Mouse (Mus musculus): ENCODE measurements around the gene Ctnna2. TPM values are rescaled to one million over a fixed set of nuclear protein-coding genes. Genes with fewer than 3 reads are reported as not detected.

Ctnna2 gene
- polyA plus RNA-seq, 1 experiment from 2014 or later = 0.32 TPM

GRCm38 (mm10) chr6:77188628-77189027, 790.9 kb downstream of the Ctnna2 start:
- 53% methylated on average over 2 of the region's 2 CpGs for WGBS
- Histone ChIP-seq H3K4me1 (ENCODE audit: control insufficient read depth, insufficient read depth, low read length) (no peaks in the 10 kb centered on the region), H3K36me3 (ENCODE audit: control insufficient read depth, insufficient read depth, low read length) (no peaks in the 10 kb centered on the region), H3K4me3 (ENCODE audit: low read length) (no peak overlapping the region), H3K9ac (ENCODE audit: low read depth, low read length) (no peak overlapping the region), H3K9me3 (ENCODE audit: control insufficient read depth, low read length) (no peaks in the 10 kb centered on the region), H3K27ac (ENCODE audit: low read depth, low read length) (no peak overlapping the region), H3K27me3 (ENCODE audit: control insufficient read depth, insufficient read depth, low read length) (no peaks in the 10 kb centered on the region), H3K4me2 (replicated peaks; ENCODE audit: low read depth, low read length) (no peak overlapping the region)
- ATAC-seq (ENCODE audit: low FRiP score, low TSS enrichment) = peak; percentile 68; the same call in 1 of the 2 replicates

GRCm38 (mm10) chr6:77185751-77186150, 793.7 kb downstream of the Ctnna2 start:
- H3K9ac ChIP-seq (ENCODE audit: low read depth, low read length) = no peak overlapping the region
- no peak overlapping the region for H3K4me2 ChIP-seq (replicated peaks; ENCODE audit: low read depth, low read length)
- H3K36me3 ChIP-seq (ENCODE audit: control insufficient read depth, insufficient read depth, low read length) = no peaks in the 10 kb centered on the region
- H3K27ac ChIP-seq (ENCODE audit: low read depth, low read length) = no peak overlapping the region
- H3K27me3 ChIP-seq (ENCODE audit: control insufficient read depth, insufficient read depth, low read length) = no peaks in the 10 kb centered on the region
- H3K4me3 ChIP-seq (ENCODE audit: low read length) = no peak overlapping the region
- WGBS = 86% methylated on average over 4 of the region's 4 CpGs
- ATAC-seq (ENCODE audit: low FRiP score, low TSS enrichment) = no peak
- no peaks in the 10 kb centered on the region for H3K9me3 ChIP-seq (ENCODE audit: control insufficient read depth, low read length)
- H3K4me1 ChIP-seq (ENCODE audit: control insufficient read depth, insufficient read depth, low read length) = no peaks in the 10 kb centered on the region

DNA sequence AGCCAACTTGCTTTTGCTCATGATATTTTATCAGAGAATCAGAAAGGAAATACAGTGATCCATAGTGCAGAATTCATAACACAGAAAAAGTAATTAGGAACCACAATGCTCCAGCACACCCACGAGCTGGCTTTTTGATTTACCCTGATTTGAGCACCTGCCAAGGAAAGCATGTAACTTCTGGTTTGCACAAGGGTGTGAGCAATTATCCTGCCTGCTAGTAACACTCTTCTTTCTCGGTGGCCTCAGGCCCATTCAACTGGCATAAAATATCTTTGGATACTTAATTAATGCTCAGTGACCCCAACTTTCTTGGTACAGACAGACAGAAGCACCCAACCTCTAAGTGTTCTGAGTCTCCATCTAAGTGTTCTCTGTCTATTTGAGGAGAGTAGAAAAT, 794.6 kb downstream of the Ctnna2 start:
- no peaks in the 10 kb centered on the region for H3K9me3 ChIP-seq (ENCODE audit: control insufficient read depth, low read length)
- no peak overlapping the region for H3K27ac ChIP-seq (ENCODE audit: low read depth, low read length)
- H3K9ac ChIP-seq (ENCODE audit: low read depth, low read length) = no peak overlapping the region
- H3K4me2 ChIP-seq (replicated peaks; ENCODE audit: low read depth, low read length) = no peak overlapping the region
- no peaks in the 10 kb centered on the region for H3K27me3 ChIP-seq (ENCODE audit: control insufficient read depth, insufficient read depth, low read length)
- no peak overlapping the region for H3K4me3 ChIP-seq (ENCODE audit: low read length)
- 35% methylated on average over 2 of the region's 2 CpGs for WGBS
- ATAC-seq (ENCODE audit: low FRiP score, low TSS enrichment) = no peak
- H3K36me3 ChIP-seq (ENCODE audit: control insufficient read depth, insufficient read depth, low read length) = no peaks in the 10 kb centered on the region
- H3K4me1 ChIP-seq (ENCODE audit: control insufficient read depth, insufficient read depth, low read length) = no peaks in the 10 kb centered on the region

DNA sequence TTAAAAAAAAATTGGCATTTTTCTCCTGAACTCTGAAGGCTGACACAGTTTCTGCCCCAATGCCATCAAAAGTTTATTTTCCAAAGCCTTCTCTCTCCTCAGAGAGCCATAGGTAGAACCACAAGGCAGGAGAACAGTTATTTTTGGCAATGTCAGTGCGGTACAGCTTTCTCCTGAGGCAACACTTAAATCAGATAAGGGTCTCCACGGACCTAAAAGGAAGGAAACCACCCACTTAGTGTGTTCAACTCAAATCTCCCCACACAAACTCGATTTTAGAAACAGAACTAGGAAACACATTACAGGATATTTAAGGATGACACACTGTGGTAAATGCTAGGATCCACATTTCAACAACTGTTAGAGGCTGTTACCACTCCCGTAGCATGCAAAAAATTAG, 803.7 kb downstream of the Ctnna2 start:
- Histone ChIP-seq H3K27me3 (ENCODE audit: control insufficient read depth, insufficient read depth, low read length) (no peaks in the 10 kb centered on the region), H3K4me1 (ENCODE audit: control insufficient read depth, insufficient read depth, low read length) (no peaks in the 10 kb centered on the region), H3K36me3 (ENCODE audit: control insufficient read depth, insufficient read depth, low read length) (no peaks in the 10 kb centered on the region), H3K9ac (ENCODE audit: low read depth, low read length) (no peak overlapping the region), H3K27ac (ENCODE audit: low read depth, low read length) (no peak overlapping the region), H3K4me2 (replicated peaks; ENCODE audit: low read depth, low read length) (no peak overlapping the region), H3K9me3 (ENCODE audit: control insufficient read depth, low read length) (no peaks in the 10 kb centered on the region), H3K4me3 (ENCODE audit: low read length) (no peak overlapping the region)
- no peak for ATAC-seq (ENCODE audit: low FRiP score, low TSS enrichment)
- WGBS = 48% methylated on average over 4 of the region's 4 CpGs

- 79% methylated on average over 5 of the region's 5 CpGs for WGBS
- no peak for ATAC-seq (ENCODE audit: low FRiP score, low TSS enrichment)
- H3K9me3 ChIP-seq (ENCODE audit: control insufficient read depth, low read length) = no peaks in the 10 kb centered on the region
- no peak overlapping the region for H3K27ac ChIP-seq (ENCODE audit: low read depth, low read length)
- no peak overlapping the region for H3K4me3 ChIP-seq (ENCODE audit: low read length)
- no peaks in the 10 kb centered on the region for H3K27me3 ChIP-seq (ENCODE audit: control insufficient read depth, insufficient read depth, low read length)
- H3K36me3 ChIP-seq (ENCODE audit: control insufficient read depth, insufficient read depth, low read length) = no peaks in the 10 kb centered on the region
- H3K4me1 ChIP-seq (ENCODE audit: control insufficient read depth, insufficient read depth, low read length) = no peaks in the 10 kb centered on the region
- no peak overlapping the region for H3K4me2 ChIP-seq (replicated peaks; ENCODE audit: low read depth, low read length)
- no peak overlapping the region for H3K9ac ChIP-seq (ENCODE audit: low read depth, low read length)
These were observed 822.5 kb downstream of the Ctnna2 start for GRCm38 (mm10) chr6:77157028-77157427.

DNA sequence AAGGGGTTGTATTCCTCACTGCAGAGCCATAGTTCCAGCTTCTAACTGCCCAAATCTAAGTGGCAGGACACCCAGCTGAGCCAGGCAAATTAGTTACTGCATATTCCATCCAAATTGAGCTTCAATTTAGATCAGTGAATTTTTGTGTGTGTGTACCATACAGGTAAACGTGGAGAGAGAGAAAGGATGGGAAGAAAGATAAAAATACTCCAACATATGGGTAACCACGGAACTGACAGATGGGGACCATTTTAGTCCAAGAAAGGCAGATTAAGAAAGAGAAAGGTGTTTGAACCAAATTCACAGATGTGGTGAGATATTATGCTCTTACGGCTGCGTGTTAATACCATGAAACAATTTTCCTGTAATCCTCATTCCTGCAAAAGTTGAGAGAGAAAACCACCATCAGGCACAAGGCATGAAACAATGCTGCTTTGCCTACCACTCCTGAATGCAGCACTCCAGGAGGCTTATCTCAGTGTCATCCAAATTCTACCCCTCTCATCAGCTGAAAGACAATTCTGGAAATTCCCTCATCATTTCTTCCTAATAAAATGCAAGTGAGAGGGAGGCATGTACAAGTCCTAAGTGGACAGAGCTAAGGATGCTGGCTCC, 840.1 kb downstream of the Ctnna2 start:
- Histone ChIP-seq H3K27me3 (ENCODE audit: control insufficient read depth, insufficient read depth, low read length) (no peaks in the 10 kb centered on the region), H3K9ac (ENCODE audit: low read depth, low read length) (no peak overlapping the region), H3K27ac (ENCODE audit: low read depth, low read length) (no peak overlapping the region), H3K9me3 (ENCODE audit: control insufficient read depth, low read length) (no peaks in the 10 kb centered on the region), H3K4me3 (ENCODE audit: low read length) (no peak overlapping the region), H3K4me1 (ENCODE audit: control insufficient read depth, insufficient read depth, low read length) (no peaks in the 10 kb centered on the region), H3K4me2 (replicated peaks; ENCODE audit: low read depth, low read length) (no peak overlapping the region), H3K36me3 (ENCODE audit: control insufficient read depth, insufficient read depth, low read length) (no peaks in the 10 kb centered on the region)
- ATAC-seq (ENCODE audit: low FRiP score, low TSS enrichment) = no peak
- 89% methylated on average over 4 of the region's 4 CpGs for WGBS

DNA sequence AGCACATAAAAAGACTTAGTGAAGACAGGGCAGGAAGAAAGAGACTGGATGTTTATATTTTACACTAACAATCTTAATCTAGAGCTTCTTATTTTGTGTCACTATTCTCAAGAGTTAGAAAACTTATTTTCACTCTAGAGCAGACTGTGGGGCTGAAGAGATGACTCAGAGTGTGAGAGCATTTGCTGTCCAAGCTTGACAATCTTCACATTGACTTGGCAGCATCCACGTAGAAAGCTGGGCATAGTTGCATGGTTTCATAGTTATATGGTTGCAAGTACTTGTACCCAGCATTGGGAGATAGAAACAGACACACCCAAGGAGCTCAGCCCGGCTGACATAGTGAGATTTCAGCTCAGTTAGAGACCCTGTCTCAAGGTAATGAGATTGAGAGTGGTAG, 858.6 kb downstream of the Ctnna2 start:
- Histone ChIP-seq H3K36me3 (ENCODE audit: control insufficient read depth, insufficient read depth, low read length) (no peaks in the 10 kb centered on the region), H3K27ac (ENCODE audit: low read depth, low read length) (no peak overlapping the region), H3K4me3 (ENCODE audit: low read length) (no peak overlapping the region), H3K4me1 (ENCODE audit: control insufficient read depth, insufficient read depth, low read length) (no peaks in the 10 kb centered on the region), H3K9me3 (ENCODE audit: control insufficient read depth, low read length) (no peaks in the 10 kb centered on the region), H3K9ac (ENCODE audit: low read depth, low read length) (no peak overlapping the region), H3K27me3 (ENCODE audit: control insufficient read depth, insufficient read depth, low read length) (no peaks in the 10 kb centered on the region), H3K4me2 (replicated peaks; ENCODE audit: low read depth, low read length) (no peak overlapping the region)
- ATAC-seq (ENCODE audit: low FRiP score, low TSS enrichment) = no peak
- WGBS = 83% methylated on average over 2 of the region's 2 CpGs

DNA sequence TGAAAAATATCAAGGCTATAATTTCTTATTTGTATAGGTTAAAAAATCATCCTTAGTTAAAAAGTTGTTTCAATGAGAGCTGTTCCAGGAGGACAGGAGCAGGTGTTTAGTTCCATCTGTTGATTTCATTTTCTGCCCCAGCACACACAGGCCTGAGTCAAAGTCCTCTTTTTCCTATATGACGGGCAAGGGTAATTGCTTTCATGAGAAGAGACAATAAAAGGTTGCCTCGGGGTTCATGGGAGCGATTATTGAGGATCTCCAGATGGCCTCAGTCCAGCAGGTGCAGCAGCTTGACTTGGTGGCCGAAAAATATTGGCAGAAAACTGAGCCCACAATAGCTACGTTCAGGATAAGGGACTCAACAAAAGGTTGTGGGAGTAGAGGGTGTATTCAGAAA, 859.0 kb downstream of the Ctnna2 start:
- H3K4me3 ChIP-seq (ENCODE audit: low read length) = no peak overlapping the region
- 44% methylated on average over 5 of the region's 5 CpGs for WGBS

DNA sequence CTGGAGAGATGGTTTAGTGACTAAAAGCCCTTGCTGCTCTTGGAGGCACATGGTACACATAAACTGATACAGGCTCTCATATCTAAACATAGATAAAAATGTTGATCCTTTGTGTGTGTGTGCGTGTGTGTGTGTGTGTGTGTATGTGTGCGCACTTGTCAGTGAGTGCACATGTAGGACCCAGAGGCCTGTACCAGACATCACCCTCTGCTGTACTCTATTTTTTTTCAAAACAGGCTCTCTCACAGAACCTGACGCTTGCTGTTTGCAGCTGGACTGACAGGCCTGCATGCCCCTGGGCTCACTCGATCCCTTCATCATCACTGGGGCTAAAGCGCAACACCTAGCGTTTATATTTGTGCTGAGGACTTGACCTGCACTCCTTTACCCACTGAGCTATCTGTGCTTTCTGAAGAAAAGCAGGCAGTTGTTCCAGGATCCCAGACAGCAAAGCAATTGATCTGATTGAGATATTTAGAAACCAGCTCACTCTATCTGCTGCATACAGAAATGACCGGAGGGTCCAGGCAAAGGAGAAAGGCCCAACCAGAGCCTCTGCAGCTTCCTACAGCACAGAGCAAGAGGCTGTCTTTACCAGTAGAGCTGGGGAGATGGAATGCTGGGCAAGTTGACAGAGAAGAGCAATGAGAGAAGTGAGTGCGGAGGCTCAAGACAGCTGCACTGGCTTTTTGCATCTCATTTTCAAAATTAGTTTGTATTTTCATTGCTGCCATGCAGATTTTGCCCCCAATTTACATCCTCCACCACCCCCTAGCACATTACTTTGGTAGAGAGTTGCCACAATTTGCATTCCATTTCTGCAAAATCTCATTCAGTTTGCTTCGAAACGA, 870.2 kb downstream of the Ctnna2 start:
- WGBS = 79% methylated on average over 10 of the region's 10 CpGs
- Histone ChIP-seq H3K9me3 (ENCODE audit: control insufficient read depth, low read length) (no peaks in the 10 kb centered on the region), H3K27ac (ENCODE audit: low read depth, low read length) (no peak overlapping the region), H3K4me2 (replicated peaks; ENCODE audit: low read depth, low read length) (no peak overlapping the region), H3K4me3 (ENCODE audit: low read length) (no peak overlapping the region), H3K27me3 (ENCODE audit: control insufficient read depth, insufficient read depth, low read length) (no peaks in the 10 kb centered on the region), H3K4me1 (ENCODE audit: control insufficient read depth, insufficient read depth, low read length) (no peaks in the 10 kb centered on the region), H3K36me3 (ENCODE audit: control insufficient read depth, insufficient read depth, low read length) (no peaks in the 10 kb centered on the region), H3K9ac (ENCODE audit: low read depth, low read length) (no peak overlapping the region)
- no peak for ATAC-seq (ENCODE audit: low FRiP score, low TSS enrichment)

More for the DNA sequence above, 859.0 kb downstream of the Ctnna2 start:
- Histone ChIP-seq H3K4me1 (ENCODE audit: control insufficient read depth, insufficient read depth, low read length) (no peaks in the 10 kb centered on the region), H3K9ac (ENCODE audit: low read depth, low read length) (no peak overlapping the region), H3K27ac (ENCODE audit: low read depth, low read length) (no peak overlapping the region), H3K4me2 (replicated peaks; ENCODE audit: low read depth, low read length) (no peak overlapping the region), H3K36me3 (ENCODE audit: control insufficient read depth, insufficient read depth, low read length) (no peaks in the 10 kb centered on the region), H3K9me3 (ENCODE audit: control insufficient read depth, low read length) (no peaks in the 10 kb centered on the region), H3K27me3 (ENCODE audit: control insufficient read depth, insufficient read depth, low read length) (no peaks in the 10 kb centered on the region)
- ATAC-seq (ENCODE audit: low FRiP score, low TSS enrichment) = peak; percentile 49; the same call in 1 of the 2 replicates

Data from kidney, embryonic 14.5 days (tissue).